8 mouse cellular contexts compared by ENCODE assay signal in genomic region chr12:84784604-84785381, GRCm38 (mm10). TPM values are rescaled to one million over a fixed set of nuclear protein-coding genes. Genes with fewer than 3 reads are reported as not detected.
DNase-seq lines count a peak whose midpoint lies in the region; ATAC-seq lines count a peak whose summit lies in the region.

No protein-coding gene starts in this region.

- no peak overlapping the region for H3K4me3 ChIP-seq in forebrain, embryonic 14.5 days (ENCODE audit: low read depth, low read length)
- H3K4me3 ChIP-seq in liver, embryonic 16.5 days (ENCODE audit: low read depth, low read length) = no peak overlapping the region
- no peak overlapping the region for H3K4me3 ChIP-seq in neural tube, embryonic 13.5 days

- 0 out of 2 replicates have a peak overlapping the region, but pooled peaks have one; percentile 14 for H3K4me2 ChIP-seq in forebrain, embryonic 14.5 days (ENCODE audit: low read length)
- H3K4me2 ChIP-seq in liver, embryonic 16.5 days (ENCODE audit: low read depth, low read length) = peak overlapping the region; percentile 23; the same call in 1 of the 2 replicates
- peak overlapping the region; percentile 31; the same call in 1 of the 2 replicates for H3K4me2 ChIP-seq in neural tube, embryonic 13.5 days

- intact Hi-C loops in heart, postnatal 14 days (cut with DNase I) = loop anchor here (2.0 to 10.0 kb wide), 3 partner anchors 92 to 250 kb away; partner anchors contain the start of gene Ltbp2

- WGBS in forebrain, embryonic 14.5 days = 35% methylated on average over 25 of the region's 25 CpGs
- WGBS in large intestine, adult 2 months = 15% methylated on average over 25 of the region's 25 CpGs
- 26% methylated on average over 25 of the region's 25 CpGs for WGBS in liver, embryonic 16.5 days (ENCODE audit: insufficient replicate concordance)
- WGBS in neural tube, embryonic 13.5 days = 34% methylated on average over 25 of the region's 25 CpGs

- no peak overlapping the region for H3K9ac ChIP-seq in forebrain, embryonic 14.5 days (ENCODE audit: low read length)
- no peak overlapping the region for H3K9ac ChIP-seq in liver, embryonic 16.5 days (ENCODE audit: low read depth, low read length)
- no peak overlapping the region for H3K9ac ChIP-seq in neural tube, embryonic 13.5 days

- H3K4me1 ChIP-seq in forebrain, embryonic 14.5 days (ENCODE audit: control insufficient read depth, insufficient read depth, low read length) = no peaks in the 10 kb centered on the region
- peaks cover 7% of the 10 kb centered on the region for H3K4me1 ChIP-seq in liver, embryonic 16.5 days (ENCODE audit: control insufficient read depth, low read depth, low read length)
- H3K4me1 ChIP-seq in neural tube, embryonic 13.5 days (replicated peaks) = no peaks in the 10 kb centered on the region

- no peaks in the 10 kb centered on the region for H3K27me3 ChIP-seq in forebrain, embryonic 14.5 days (replicated peaks; ENCODE audit: control insufficient read depth, insufficient read depth, low read length)
- no peaks in the 10 kb centered on the region; the same call in 1 of the 2 replicates for H3K27me3 ChIP-seq in liver, embryonic 16.5 days (ENCODE audit: control insufficient read depth, insufficient read depth, low read depth, low read length)
- no peaks in the 10 kb centered on the region for H3K27me3 ChIP-seq in neural tube, embryonic 13.5 days

- H3K9me3 ChIP-seq in forebrain, embryonic 14.5 days (replicated peaks; ENCODE audit: control insufficient read depth, low read length) = no peaks in the 10 kb centered on the region
- no peaks in the 10 kb centered on the region for H3K9me3 ChIP-seq in liver, embryonic 16.5 days (replicated peaks; ENCODE audit: control insufficient read depth, low read length)
- H3K9me3 ChIP-seq in neural tube, embryonic 13.5 days = no peaks in the 10 kb centered on the region

- peak; percentile 90 for DNase-seq in ES-CJ7 (ENCODE audit: low read depth, low spot score)
- DNase-seq in forebrain, embryonic 14.5 days (ENCODE audit: low spot score) = peak; percentile 92
- peak; percentile 93 to 96 for DNase-seq in heart, postnatal 14 days
- peak; percentile 70 for DNase-seq in large intestine, adult 2 months (ENCODE audit: low read depth, low spot score)
- DNase-seq in telencephalon, adult 2 months (ENCODE audit: low read depth, low spot score) = peak; percentile 66

- no peaks in the 10 kb centered on the region for H3K36me3 ChIP-seq in forebrain, embryonic 14.5 days (ENCODE audit: control insufficient read depth, insufficient read depth, low read length)
- H3K36me3 ChIP-seq in liver, embryonic 16.5 days (ENCODE audit: control insufficient read depth, insufficient read depth) = no peaks in the 10 kb centered on the region
- no peaks in the 10 kb centered on the region for H3K36me3 ChIP-seq in neural tube, embryonic 13.5 days

- ATAC-seq in cerebellum, adult (ENCODE audit: insufficient number of reproducible peaks, low FRiP score, low TSS enrichment) = peak; percentile 81
- ATAC-seq in forebrain, embryonic 14.5 days = peak; percentile 72
- ATAC-seq in liver, embryonic 16.5 days (ENCODE audit: low read depth) = peak; percentile 77
- peak; percentile 73 for ATAC-seq in neural tube, embryonic 13.5 days (ENCODE audit: low read depth)

- H3K27ac ChIP-seq in forebrain, embryonic 14.5 days (ENCODE audit: low read depth, low read length) = no peak overlapping the region
- no peak overlapping the region for H3K27ac ChIP-seq in liver, embryonic 16.5 days (ENCODE audit: low read length)
- no peak overlapping the region for H3K27ac ChIP-seq in neural tube, embryonic 13.5 days (replicated peaks)

RNA-seq across cellular contexts. Expression of gene Isca2, which starts 11.7 kb away (rescaled TPM):
- polyA plus RNA-seq in forebrain, embryonic 14.5 days (2014; fragmentation: Nextera tagmentation; extraction: Ambion mirVana) = 137 and 163 TPM in 2 replicates
- 10 to 100 TPM; 71.2 to 73.3 TPM for total RNA-seq in heart, postnatal 14 days (2021)
- 49.3 and 51.8 TPM in 2 replicates for polyA plus RNA-seq in large intestine, adult 2 months (2012; rRNA removed)
- polyA plus RNA-seq in liver, embryonic 16.5 days (2015; fragmentation: Nextera tagmentation; extraction: Ambion mirVana) = 94.7 and 96.2 TPM in 2 replicates
- polyA plus RNA-seq in neural tube, embryonic 13.5 days (2015; fragmentation: Nextera tagmentation; extraction: Ambion mirVana) = 148 and 154 TPM in 2 replicates

RNA-seq across cellular contexts. Expression of gene Npc2, which starts 11.8 kb away (rescaled TPM):
- polyA plus RNA-seq in forebrain, embryonic 14.5 days (2014; fragmentation: Nextera tagmentation; extraction: Ambion mirVana) = 72.5 and 76.4 TPM in 2 replicates
- 10 to 100 TPM; 30.8 to 32.7 TPM for total RNA-seq in heart, postnatal 14 days (2021)
- polyA plus RNA-seq in large intestine, adult 2 months (2012; rRNA removed) = 74.5 and 103 TPM in 2 replicates
- 26.9 and 27.9 TPM in 2 replicates for polyA plus RNA-seq in liver, embryonic 16.5 days (2015; fragmentation: Nextera tagmentation; extraction: Ambion mirVana)
- polyA plus RNA-seq in neural tube, embryonic 13.5 days (2015; fragmentation: Nextera tagmentation; extraction: Ambion mirVana) = 74.9 and 77.8 TPM in 2 replicates
